Mouse (Mus musculus): ENCODE data around the gene Tfcp2l1.

GRCm38 (mm10) chr1:118613631-118614183 lies 14.0 kb upstream of the Tfcp2l1 start:
- TF ChIP-seq ZNF384 (IDR thresholded peaks at IDR 0.05; ENCODE audit: low read depth, low read length), result no peak
- no peak for TF ChIP-seq CHD2 (IDR thresholded peaks at IDR 0.05; ENCODE audit: low read length)
- TF ChIP-seq NRF1 (IDR thresholded peaks at IDR 0.05; ENCODE audit: low read depth, low read length), result no peak
- no peak for TF ChIP-seq POLR2A (IDR thresholded peaks at IDR 0.05; ENCODE audit: low read depth, low read length)
- TF ChIP-seq CTCF (conservative IDR thresholded peaks at IDR 0.05 in 1 of 2, IDR thresholded peaks at IDR 0.05 in 1 of 2; ENCODE audit: low read depth in 2 of 2, low read length in 2 of 2), result no peak
- no peak for TF ChIP-seq USF2 (conservative IDR thresholded peaks at IDR 0.05; ENCODE audit: low read depth, low read length)
- TF ChIP-seq ZMIZ1 (IDR thresholded peaks at IDR 0.05; ENCODE audit: low read depth, low read length), result no peak
- TF ChIP-seq JUND (conservative IDR thresholded peaks at IDR 0.05; ENCODE audit: low read depth, low read length), result no peak

All from CH12.LX (cell line).